Mouse (Mus musculus): ENCODE measurements around the gene Agrp. TPM values are rescaled to one million over a fixed set of nuclear protein-coding genes. Genes with fewer than 3 reads are reported as not detected.
A peak's percentile ranks its signal among the peaks of the same experiment; 100 is the strongest.

The Agrp gene
- polyA plus RNA-seq, 1 experiment from 2014 or later, result 1.2 TPM

DNA sequence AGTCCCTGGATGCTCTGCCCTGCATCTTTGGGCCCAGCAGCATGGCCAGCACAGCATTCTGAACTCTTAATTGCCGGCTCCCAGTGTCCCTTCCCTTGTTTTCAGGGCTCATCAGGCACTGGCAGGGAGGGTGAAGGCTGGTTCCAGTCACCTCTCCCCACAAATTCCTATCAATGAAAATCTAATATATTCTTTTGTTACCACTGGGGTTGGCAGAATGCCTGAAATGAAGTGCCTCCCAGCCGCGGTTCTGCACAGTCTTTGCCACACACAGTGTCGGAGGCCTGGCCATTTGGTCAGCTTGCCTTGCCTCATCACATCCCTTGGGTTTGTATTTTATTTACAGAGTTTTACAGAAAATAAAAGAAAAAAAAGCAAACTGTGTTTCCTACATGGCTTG, 15.4 kb downstream of the Agrp start:
- no peak overlapping the region for H3K9ac ChIP-seq (replicated peaks)
- H3K4me1 ChIP-seq, result peaks cover 21% of the 10 kb centered on the region
- peaks cover 60% of the 10 kb centered on the region for H3K36me3 ChIP-seq
- ATAC-seq (ENCODE audit: low FRiP score), result peak; percentile 6; the same call in 1 of the 2 replicates
- H3K9me3 ChIP-seq (replicated peaks), result no peaks in the 10 kb centered on the region
- 0 out of 2 replicates have a peak overlapping the region, but pooled peaks have one; percentile 55 for H3K27ac ChIP-seq (replicated peaks)
- no peak overlapping the region for H3K4me2 ChIP-seq
- no peak overlapping the region for H3K4me3 ChIP-seq (replicated peaks)
- 40% methylated on average over 4 of the region's 4 CpGs for WGBS
- H3K27me3 ChIP-seq (replicated peaks), result no peaks in the 10 kb centered on the region

DNA sequence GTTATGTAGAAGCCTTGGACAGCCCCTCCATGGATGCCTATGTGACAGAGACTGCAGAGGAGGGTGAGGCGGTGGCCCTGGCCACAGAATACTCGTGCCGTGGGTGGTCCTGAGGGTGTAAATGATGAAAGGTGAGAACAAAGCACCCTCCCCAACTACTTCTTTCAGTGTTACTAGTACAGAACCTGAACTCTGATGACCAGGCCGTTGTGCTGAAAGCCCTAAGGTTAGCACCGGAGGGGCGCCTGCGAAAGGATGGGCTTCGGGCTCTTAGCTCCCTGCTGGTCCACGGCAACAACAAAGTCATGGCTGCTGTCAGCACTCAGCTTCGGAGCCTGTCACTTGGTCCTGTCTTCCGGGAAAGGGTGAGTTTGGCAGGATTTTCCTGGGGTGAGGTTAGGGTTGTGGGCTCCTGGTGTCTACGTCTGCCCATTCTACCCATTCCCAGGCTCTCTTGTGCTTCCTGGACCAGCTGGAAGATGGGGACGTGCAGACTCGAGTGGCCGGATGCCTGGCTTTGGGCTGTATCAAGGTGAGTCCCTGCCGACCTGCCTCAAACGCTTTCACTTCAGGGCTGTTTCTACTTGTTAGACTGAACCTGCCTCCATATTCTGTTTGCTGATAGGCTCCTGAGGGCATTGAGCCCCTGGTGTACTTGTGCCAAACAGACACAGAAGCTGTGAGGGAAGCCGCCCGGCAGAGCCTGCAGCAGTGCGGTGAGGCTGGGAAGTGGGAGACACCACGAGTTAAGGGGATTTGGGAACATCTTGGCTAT, 16.1 kb downstream of the Agrp start:
- no peak overlapping the region for H3K27ac ChIP-seq (replicated peaks)

DNA sequence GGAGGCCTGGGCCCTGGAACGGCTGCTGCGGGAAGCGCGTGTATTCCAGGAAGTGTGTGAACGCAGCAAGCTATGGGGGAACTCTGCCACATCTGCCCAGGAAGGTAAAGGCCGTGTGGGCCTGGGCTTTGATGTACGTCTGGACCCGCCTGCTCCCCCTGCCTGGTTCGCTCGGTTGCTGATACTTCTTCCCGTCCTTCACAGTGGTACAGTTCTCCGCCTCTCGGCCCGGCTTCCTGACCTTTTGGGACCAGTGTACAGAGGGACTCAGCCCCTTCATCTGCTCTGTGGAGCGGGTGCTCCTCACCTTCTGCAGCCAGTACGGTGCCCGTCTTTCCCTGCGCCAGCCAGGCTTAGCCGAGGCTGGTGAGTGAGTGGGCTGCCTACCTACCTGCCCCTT, 17.0 kb downstream of the Agrp start:
- H3K36me3 ChIP-seq, result peaks cover 76% of the 10 kb centered on the region
- H3K27ac ChIP-seq (replicated peaks), result no peak overlapping the region
- no peak for ATAC-seq (ENCODE audit: low FRiP score)
- H3K27me3 ChIP-seq (replicated peaks), result no peaks in the 10 kb centered on the region
- H3K4me1 ChIP-seq, result peaks cover 21% of the 10 kb centered on the region
- H3K4me3 ChIP-seq (replicated peaks), result no peak overlapping the region
- 88% methylated on average over 19 of the region's 19 CpGs for WGBS
- no peak overlapping the region for H3K9ac ChIP-seq (replicated peaks)
- no peaks in the 10 kb centered on the region for H3K9me3 ChIP-seq (replicated peaks)
- no peak overlapping the region for H3K4me2 ChIP-seq

More for the DNA sequence above, 16.1 kb downstream of the Agrp start:
- Histone ChIP-seq H3K36me3 (peaks cover 66% of the 10 kb centered on the region), H3K9me3 (replicated peaks) (no peaks in the 10 kb centered on the region), H3K4me3 (replicated peaks) (no peak overlapping the region), H3K27me3 (replicated peaks) (no peaks in the 10 kb centered on the region), H3K4me1 (peaks cover 21% of the 10 kb centered on the region), H3K4me2 (no peak overlapping the region), H3K9ac (replicated peaks) (no peak overlapping the region)
- ATAC-seq (ENCODE audit: low FRiP score), result no peak
- WGBS, result 89% methylated on average over 21 of the region's 21 CpGs

DNA sequence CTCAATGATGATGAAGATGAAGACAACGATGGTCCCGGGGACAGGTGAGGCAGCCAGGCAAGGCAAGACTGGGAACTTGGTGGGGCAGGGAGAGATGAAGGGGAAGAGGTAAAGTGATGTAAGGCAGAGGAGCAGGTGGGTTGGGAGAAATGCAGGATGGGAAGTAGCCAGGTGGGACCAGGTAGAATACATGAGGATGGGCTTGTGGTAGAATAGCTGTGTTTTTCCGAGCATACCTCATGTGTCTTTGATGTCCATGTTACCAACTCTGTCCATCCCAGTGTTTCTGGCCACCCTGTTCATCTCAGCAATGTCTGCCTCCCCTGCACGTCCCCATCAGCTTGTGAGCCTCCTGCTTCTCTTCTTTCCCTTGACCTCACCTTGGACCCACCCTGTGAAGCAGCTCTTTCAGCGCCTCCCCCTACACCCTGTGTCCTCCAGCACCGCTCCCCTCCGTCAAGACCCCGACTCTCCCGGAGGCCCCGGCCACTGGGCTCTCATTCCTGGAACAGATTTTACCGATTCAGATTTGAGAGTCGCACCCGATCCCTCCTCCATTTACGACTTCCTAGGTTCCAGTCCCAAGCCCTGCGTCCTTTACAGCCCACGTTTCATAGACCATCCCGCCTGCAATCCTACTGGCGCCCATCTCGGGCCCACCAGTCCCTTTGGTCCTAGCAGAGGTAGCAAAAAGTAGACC, 18.2 kb downstream of the Agrp start:
- Histone ChIP-seq H3K4me3 (replicated peaks) (no peak overlapping the region), H3K36me3 (peaks cover 80% of the 10 kb centered on the region), H3K27ac (replicated peaks) (no peak overlapping the region), H3K9me3 (replicated peaks) (no peaks in the 10 kb centered on the region), H3K4me1 (peaks cover 20% of the 10 kb centered on the region), H3K27me3 (replicated peaks) (no peaks in the 10 kb centered on the region), H3K9ac (replicated peaks) (no peak overlapping the region), H3K4me2 (no peak overlapping the region)
- whole genome bisulfite sequencing, result 95% methylated on average over 19 of the region's 19 CpGs
- ATAC-seq (ENCODE audit: low FRiP score), result no peak

DNA sequence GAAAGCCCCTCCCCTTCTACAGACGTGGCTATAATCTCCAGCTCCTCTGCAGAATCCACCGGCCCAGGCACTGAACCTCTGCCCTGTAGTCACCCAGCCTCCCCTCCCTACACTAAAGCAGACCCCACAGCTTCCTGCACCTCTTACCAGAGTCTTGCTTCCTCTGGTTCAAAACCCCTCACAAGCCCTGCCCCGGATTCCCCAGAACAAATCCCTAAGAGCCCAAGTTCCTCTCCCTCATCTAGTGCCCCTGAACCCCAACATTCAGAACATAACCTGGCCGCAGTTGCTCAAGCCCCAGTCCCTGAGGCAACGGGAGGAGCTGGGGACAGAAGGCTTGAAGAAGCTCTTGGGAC, 18.9 kb downstream of the Agrp start:
- peaks cover 20% of the 10 kb centered on the region for H3K4me1 ChIP-seq
- WGBS, result 92% methylated on average over 5 of the region's 5 CpGs
- H3K9me3 ChIP-seq (replicated peaks), result no peaks in the 10 kb centered on the region
- peaks cover 78% of the 10 kb centered on the region for H3K36me3 ChIP-seq
- no peak for ATAC-seq (ENCODE audit: low FRiP score)
- H3K27ac ChIP-seq (replicated peaks), result no peak overlapping the region
- H3K4me2 ChIP-seq, result no peak overlapping the region
- no peak overlapping the region for H3K9ac ChIP-seq (replicated peaks)
- H3K4me3 ChIP-seq (replicated peaks), result no peak overlapping the region
- no peaks in the 10 kb centered on the region for H3K27me3 ChIP-seq (replicated peaks)

DNA sequence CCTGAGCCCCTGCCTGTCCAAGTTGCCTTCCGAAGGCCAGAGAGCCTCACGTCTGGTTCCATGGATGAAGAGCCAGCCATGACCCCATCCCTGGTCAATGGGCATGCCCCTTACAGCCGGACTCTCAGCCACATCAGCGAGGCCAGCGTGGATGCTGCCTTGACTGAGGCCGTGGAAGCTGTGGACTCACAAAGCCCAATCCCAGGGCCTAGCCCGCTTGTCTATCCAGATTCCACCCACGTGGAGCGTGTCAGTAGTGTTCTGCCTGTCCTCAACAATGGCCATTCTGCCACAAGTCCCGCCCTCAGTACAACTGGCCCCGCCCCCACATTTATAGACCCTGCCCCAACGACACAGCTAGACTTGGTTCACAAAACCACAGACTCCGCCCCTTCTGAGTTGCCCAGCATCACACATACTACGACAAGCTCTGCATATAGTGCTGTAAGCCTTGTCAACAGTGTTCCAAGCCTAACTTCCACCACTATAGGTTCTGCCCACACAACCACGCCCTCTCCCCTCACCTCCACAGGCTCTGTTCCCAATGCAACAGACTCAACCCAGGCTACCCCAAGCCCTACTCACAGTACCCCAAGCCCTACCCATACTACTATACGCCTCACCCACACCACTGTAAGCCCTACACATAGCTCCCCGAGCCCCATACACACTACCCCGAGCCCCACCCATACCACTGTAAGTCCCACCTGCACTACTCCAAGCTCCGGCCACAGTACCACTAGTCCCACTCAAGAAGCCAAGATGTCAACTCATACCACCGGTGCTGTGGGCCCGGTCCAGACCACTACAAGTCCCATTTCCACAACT, 19.5 kb downstream of the Agrp start:
- Histone ChIP-seq H3K27me3 (replicated peaks) (peaks cover 3% of the 10 kb centered on the region; the same call in 1 of the 2 replicates), H3K36me3 (peaks cover 72% of the 10 kb centered on the region), H3K4me3 (replicated peaks) (no peak overlapping the region), H3K9ac (replicated peaks) (no peak overlapping the region), H3K4me1 (peaks cover 20% of the 10 kb centered on the region), H3K4me2 (no peak overlapping the region), H3K9me3 (replicated peaks) (no peaks in the 10 kb centered on the region), H3K27ac (replicated peaks) (no peak overlapping the region)
- 87% methylated on average over 21 of the region's 21 CpGs for WGBS
- no peak for ATAC-seq (ENCODE audit: low FRiP score)

DNA sequence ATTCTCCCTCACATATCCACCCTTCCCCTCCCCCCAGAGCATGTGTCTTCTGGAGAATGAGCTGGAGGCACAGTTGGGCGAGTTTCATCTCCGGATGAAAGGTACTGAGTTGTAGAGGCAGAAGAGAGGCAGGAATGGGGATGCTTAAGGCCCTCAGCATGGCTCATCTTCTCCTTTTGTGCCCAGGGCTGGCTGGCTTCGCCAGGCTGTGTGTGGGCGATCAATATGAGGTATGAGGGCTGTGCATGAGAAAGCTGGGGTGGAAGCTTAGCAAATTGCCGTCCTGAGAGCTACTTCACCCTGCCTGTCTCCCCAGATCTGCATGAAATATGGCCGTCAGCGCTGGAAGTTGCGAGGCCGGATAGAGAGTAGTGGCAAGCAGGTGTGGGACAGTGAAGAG, 21.3 kb downstream of the Agrp start:
- H3K27ac ChIP-seq (replicated peaks), result no peak overlapping the region
- H3K9ac ChIP-seq (replicated peaks), result no peak overlapping the region
- peaks cover 61% of the 10 kb centered on the region for H3K36me3 ChIP-seq
- peaks cover 21% of the 10 kb centered on the region for H3K4me1 ChIP-seq
- H3K27me3 ChIP-seq (replicated peaks), result peaks cover 18% of the 10 kb centered on the region
- no peak overlapping the region for H3K4me3 ChIP-seq (replicated peaks)
- no peak for ATAC-seq (ENCODE audit: low FRiP score)
- 94% methylated on average over 9 of the region's 9 CpGs for WGBS
- no peak overlapping the region for H3K4me2 ChIP-seq
- no peaks in the 10 kb centered on the region for H3K9me3 ChIP-seq (replicated peaks)

DNA sequence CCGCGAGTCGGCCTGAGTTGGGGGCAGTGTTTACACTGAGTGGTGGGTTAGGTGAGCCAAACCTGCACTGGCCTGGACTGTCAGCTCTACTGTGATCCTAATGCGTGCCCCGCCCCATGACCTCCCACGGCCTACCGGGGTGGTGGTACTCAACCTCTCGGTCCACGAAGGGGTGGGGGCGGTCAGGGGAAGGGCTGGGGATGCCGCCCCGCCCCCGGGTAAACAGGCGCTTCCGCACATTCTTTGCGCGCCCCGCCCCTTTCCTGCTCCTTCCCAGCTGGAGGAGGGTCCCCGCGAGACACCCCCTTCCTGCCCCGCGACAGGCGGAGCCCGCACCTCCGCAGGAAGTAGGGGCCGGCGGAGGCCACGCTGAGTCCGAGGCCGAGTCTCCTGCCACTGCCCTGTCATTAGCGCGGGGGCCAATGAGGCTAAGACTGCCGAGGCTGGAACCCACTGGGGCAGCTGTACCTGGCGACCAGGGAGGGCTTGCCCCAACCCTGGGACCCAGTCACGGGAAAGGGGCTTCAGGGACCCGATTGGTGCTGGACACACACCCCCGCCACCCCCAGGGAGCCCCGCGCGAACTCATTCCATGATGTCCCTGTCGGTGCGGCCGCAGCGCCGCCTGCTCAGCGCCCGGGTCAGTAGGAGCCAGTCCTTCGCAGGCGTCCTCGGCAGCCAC, 23.2 kb downstream of the Agrp start:
- H3K4me2 ChIP-seq, result peak overlapping the region; percentile 84
- peak overlapping the region; percentile 52 for H3K9ac ChIP-seq (replicated peaks)
- peaks cover 41% of the 10 kb centered on the region for H3K36me3 ChIP-seq
- peak overlapping the region; percentile 40 for H3K4me3 ChIP-seq (replicated peaks)
- H3K9me3 ChIP-seq (replicated peaks), result no peaks in the 10 kb centered on the region
- WGBS, result 3% methylated on average over 44 of the region's 50 CpGs
- ATAC-seq (ENCODE audit: low FRiP score), result peak; percentile 21
- H3K27ac ChIP-seq (replicated peaks), result no peak overlapping the region
- H3K27me3 ChIP-seq (replicated peaks), result peaks cover 18% of the 10 kb centered on the region
- H3K4me1 ChIP-seq, result peaks cover 21% of the 10 kb centered on the region

DNA sequence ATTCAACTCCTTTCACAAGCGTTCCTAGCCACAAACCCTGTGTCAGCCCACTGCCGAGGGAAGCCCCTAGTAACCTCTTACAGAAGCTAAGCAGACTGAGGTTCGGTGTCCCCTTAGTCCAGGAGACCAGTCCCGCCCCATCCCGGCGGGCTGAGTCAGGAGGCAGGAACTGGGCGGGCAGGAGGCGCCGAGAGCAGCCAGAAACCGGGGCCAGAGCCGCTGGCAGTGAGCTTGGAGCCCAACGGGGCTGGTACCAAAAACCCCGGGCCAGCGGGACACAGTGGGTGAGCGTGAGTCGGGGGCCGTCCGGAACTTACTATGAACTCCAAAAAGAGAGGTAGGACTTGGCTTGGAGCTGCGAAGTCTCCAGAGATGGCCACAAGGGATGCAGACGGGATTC, 24.2 kb downstream of the Agrp start:
- 5% methylated on average over 20 of the region's 20 CpGs for WGBS

DNA sequence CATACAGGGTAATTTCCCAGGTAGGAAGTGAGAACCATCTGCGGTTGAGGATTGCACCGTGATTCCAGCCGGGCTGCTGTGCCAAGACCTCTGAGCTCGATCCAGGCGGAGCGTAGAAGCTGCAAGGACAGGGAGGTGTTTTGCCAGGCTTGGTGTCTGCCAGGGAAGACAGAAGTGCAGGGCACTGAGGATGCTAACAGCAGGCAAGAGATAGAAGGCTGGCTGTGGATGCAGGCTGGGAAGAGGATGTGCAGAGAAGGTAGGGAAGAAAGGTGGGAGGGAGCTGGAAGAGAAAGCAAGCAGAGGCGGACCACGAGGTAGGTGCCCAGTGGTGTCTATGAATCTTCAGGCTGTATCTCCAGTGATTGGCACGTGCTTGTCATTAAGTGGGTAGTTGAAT, 25.4 kb downstream of the Agrp start:
- WGBS, result 87% methylated on average over 9 of the region's 9 CpGs
- Histone ChIP-seq H3K4me2 (no peak overlapping the region), H3K27me3 (replicated peaks) (peaks cover 18% of the 10 kb centered on the region), H3K9me3 (replicated peaks) (no peaks in the 10 kb centered on the region), H3K9ac (replicated peaks) (no peak overlapping the region), H3K4me3 (replicated peaks) (no peak overlapping the region), H3K36me3 (peaks cover 20% of the 10 kb centered on the region), H3K4me1 (peaks cover 38% of the 10 kb centered on the region), H3K27ac (replicated peaks) (no peak overlapping the region)
- no peak for ATAC-seq (ENCODE audit: low FRiP score)

More for the DNA sequence above, 24.2 kb downstream of the Agrp start:
- Histone ChIP-seq H3K36me3 (peaks cover 32% of the 10 kb centered on the region), H3K27me3 (replicated peaks) (peaks cover 18% of the 10 kb centered on the region), H3K27ac (replicated peaks) (no peak overlapping the region), H3K9ac (replicated peaks) (no peak overlapping the region), H3K4me2 (peak overlapping the region; percentile 84), H3K4me3 (replicated peaks) (peak overlapping the region; percentile 19), H3K9me3 (replicated peaks) (no peaks in the 10 kb centered on the region), H3K4me1 (peaks cover 26% of the 10 kb centered on the region)
- no peak for ATAC-seq (ENCODE audit: low FRiP score)

DNA sequence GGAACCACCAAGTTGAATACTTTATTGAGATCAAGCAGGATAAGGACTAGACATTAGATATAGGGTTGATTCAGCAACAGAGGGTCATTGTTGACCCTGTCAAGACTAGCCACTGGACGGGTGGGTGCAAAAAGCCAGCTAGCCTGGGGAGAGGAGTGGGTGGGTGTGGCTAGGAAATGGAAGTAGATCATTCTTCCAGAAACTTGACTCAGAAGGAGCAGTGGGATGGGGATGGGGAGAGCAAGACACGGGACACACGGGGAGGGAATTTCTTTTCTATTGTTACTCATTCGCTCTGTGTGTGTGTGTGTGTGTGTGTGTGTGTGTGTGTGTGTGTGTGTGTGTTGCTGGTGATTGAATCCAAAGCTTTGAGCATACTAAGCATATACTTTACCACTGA, 27.4 kb downstream of the Agrp start:
- Histone ChIP-seq H3K9ac (replicated peaks) (no peak overlapping the region), H3K27ac (replicated peaks) (no peak overlapping the region), H3K4me3 (replicated peaks) (no peak overlapping the region), H3K9me3 (replicated peaks) (no peaks in the 10 kb centered on the region), H3K36me3 (0 out of 2 replicates have a peak, but pooled peaks cover under 1% of the 10 kb centered on the region), H3K4me1 (peaks cover 49% of the 10 kb centered on the region), H3K4me2 (no peak overlapping the region), H3K27me3 (replicated peaks) (peaks cover 18% of the 10 kb centered on the region)
- no peak for ATAC-seq (ENCODE audit: low FRiP score)
- WGBS, result 78% methylated on average over 4 of the region's 4 CpGs
